Mouse (Mus musculus): ENCODE results near the gene Lipe. TPM values are rescaled to one million over a fixed set of nuclear protein-coding genes. Genes with fewer than 3 reads are reported as not detected.

Gene Lipe
- polyA plus RNA-seq, 1 experiment, result 3.0 TPM

- no peaks in the 10 kb centered on the region for H3K36me3 ChIP-seq (ENCODE audit: control insufficient read depth, insufficient read depth)
- TF ChIP-seq USF1 (IDR thresholded peaks at IDR 0.05; ENCODE audit: low read depth) (no peak), CTCF (IDR thresholded peaks at IDR 0.05; ENCODE audit: control insufficient read depth, insufficient read depth, insufficient read length) (no peak), MAX (IDR thresholded peaks at IDR 0.05) (no peak), FOSL1 (IDR thresholded peaks at IDR 0.05; ENCODE audit: insufficient read depth, low read length, poor library complexity, severe bottlenecking) (no peak), MYOD1 (IDR thresholded peaks at IDR 0.05; ENCODE audit: control insufficient read depth, insufficient read length, low read depth) (no peak), CEBPB (IDR thresholded peaks at IDR 0.05; ENCODE audit: low read depth) (no peak), MYOG (IDR thresholded peaks at IDR 0.05; ENCODE audit: control insufficient read depth, extremely low read depth, insufficient read length) (no peak)
- no peaks in the 10 kb centered on the region for H3K79me3 ChIP-seq (ENCODE audit: low read depth)
- no peaks in the 10 kb centered on the region for H3K79me2 ChIP-seq (ENCODE audit: control insufficient read depth, insufficient read depth)
- peak overlapping the region; percentile 19 for H3K4me3 ChIP-seq (ENCODE audit: insufficient read depth, poor library complexity, severe bottlenecking)
- H3ac ChIP-seq (ENCODE audit: control insufficient read depth, insufficient read length, low read depth), result peak overlapping the region; percentile 4
- H3K27me3 ChIP-seq (ENCODE audit: control insufficient read depth, insufficient read depth, insufficient read length), result no peaks in the 10 kb centered on the region
These were observed 22.0 kb downstream of the Lipe start for GRCm38 (mm10) chr7:25376556-25376955.

- peaks cover 10% of the 10 kb centered on the region for H3K27me3 ChIP-seq (ENCODE audit: control insufficient read depth, insufficient read depth, insufficient read length)
- TF ChIP-seq FOSL1 (IDR thresholded peaks at IDR 0.05; ENCODE audit: insufficient read depth, low read length, poor library complexity, severe bottlenecking), result no peak
- TF ChIP-seq MAX (IDR thresholded peaks at IDR 0.05), result no peak
- no peak for TF ChIP-seq MYOG (IDR thresholded peaks at IDR 0.05; ENCODE audit: control insufficient read depth, extremely low read depth, insufficient read length)
- TF ChIP-seq MYOD1 (IDR thresholded peaks at IDR 0.05; ENCODE audit: control insufficient read depth, insufficient read length, low read depth), result no peak
- TF ChIP-seq USF1 (IDR thresholded peaks at IDR 0.05; ENCODE audit: low read depth), result no peak
- no peak for TF ChIP-seq CEBPB (IDR thresholded peaks at IDR 0.05; ENCODE audit: low read depth)
- no peak for TF ChIP-seq CTCF (IDR thresholded peaks at IDR 0.05; ENCODE audit: control insufficient read depth, insufficient read depth, insufficient read length)
- no peak overlapping the region for H3ac ChIP-seq (ENCODE audit: control insufficient read depth, insufficient read length, low read depth)
- H3K36me3 ChIP-seq (ENCODE audit: control insufficient read depth, insufficient read depth), result no peaks in the 10 kb centered on the region
- no peak overlapping the region for H3K4me3 ChIP-seq (ENCODE audit: insufficient read depth, poor library complexity, severe bottlenecking)
- H3K79me2 ChIP-seq (ENCODE audit: control insufficient read depth, insufficient read depth), result no peaks in the 10 kb centered on the region
- no peaks in the 10 kb centered on the region for H3K79me3 ChIP-seq (ENCODE audit: low read depth)
These were observed 26.1 kb downstream of the Lipe start for GRCm38 (mm10) chr7:25372441-25372840.

- H3K79me2 ChIP-seq (ENCODE audit: control insufficient read depth, insufficient read depth), result no peaks in the 10 kb centered on the region
- no peaks in the 10 kb centered on the region for H3K36me3 ChIP-seq (ENCODE audit: control insufficient read depth, insufficient read depth)
- H3K4me3 ChIP-seq (ENCODE audit: insufficient read depth, poor library complexity, severe bottlenecking), result no peak within 1 kb of the TSS
- H3K79me3 ChIP-seq (ENCODE audit: low read depth), result no peaks in the 10 kb centered on the region
- TF ChIP-seq USF1 (IDR thresholded peaks at IDR 0.05; ENCODE audit: low read depth) (no peak), MYOD1 (IDR thresholded peaks at IDR 0.05; ENCODE audit: control insufficient read depth, insufficient read length, low read depth) (no peak), FOSL1 (IDR thresholded peaks at IDR 0.05; ENCODE audit: insufficient read depth, low read length, poor library complexity, severe bottlenecking) (no peak), MYOG (IDR thresholded peaks at IDR 0.05; ENCODE audit: control insufficient read depth, extremely low read depth, insufficient read length) (no peak), MAX (IDR thresholded peaks at IDR 0.05) (no peak), CTCF (IDR thresholded peaks at IDR 0.05; ENCODE audit: control insufficient read depth, insufficient read depth, insufficient read length) (no peak), CEBPB (IDR thresholded peaks at IDR 0.05; ENCODE audit: low read depth) (no peak)
- H3K27me3 ChIP-seq (ENCODE audit: control insufficient read depth, insufficient read depth, insufficient read length), result peaks cover 10% of the 10 kb centered on the region
- no peak within 1 kb of the TSS for H3ac ChIP-seq (ENCODE audit: control insufficient read depth, insufficient read length, low read depth)
These were observed 29.3 kb downstream of the Lipe start, which contains the start of gene Cnfn for GRCm38 (mm10) chr7:25369058-25369749. TSS of gene Cnfn (minus strand) at chr7:25369724.

- no peak overlapping the region for H3ac ChIP-seq (ENCODE audit: control insufficient read depth, insufficient read length, low read depth)
- H3K36me3 ChIP-seq (ENCODE audit: control insufficient read depth, insufficient read depth), result no peaks in the 10 kb centered on the region
- H3K79me2 ChIP-seq (ENCODE audit: control insufficient read depth, insufficient read depth), result no peaks in the 10 kb centered on the region
- H3K79me3 ChIP-seq (ENCODE audit: low read depth), result no peaks in the 10 kb centered on the region
- H3K4me3 ChIP-seq (ENCODE audit: insufficient read depth, poor library complexity, severe bottlenecking), result no peak overlapping the region
- H3K27me3 ChIP-seq (ENCODE audit: control insufficient read depth, insufficient read depth, insufficient read length), result peaks cover 10% of the 10 kb centered on the region
- TF ChIP-seq CEBPB (IDR thresholded peaks at IDR 0.05; ENCODE audit: low read depth), result no peak
- TF ChIP-seq FOSL1 (IDR thresholded peaks at IDR 0.05; ENCODE audit: insufficient read depth, low read length, poor library complexity, severe bottlenecking), result no peak
- TF ChIP-seq MYOD1 (IDR thresholded peaks at IDR 0.05; ENCODE audit: control insufficient read depth, insufficient read length, low read depth), result no peak
- TF ChIP-seq MYOG (IDR thresholded peaks at IDR 0.05; ENCODE audit: control insufficient read depth, extremely low read depth, insufficient read length), result no peak
- TF ChIP-seq USF1 (IDR thresholded peaks at IDR 0.05; ENCODE audit: low read depth), result no peak
- TF ChIP-seq MAX (IDR thresholded peaks at IDR 0.05), result no peak
- TF ChIP-seq CTCF (IDR thresholded peaks at IDR 0.05; ENCODE audit: control insufficient read depth, insufficient read depth, insufficient read length), result no peak
These were observed 30.2 kb downstream of the Lipe start for GRCm38 (mm10) chr7:25368333-25368732.

GRCm38 (mm10) chr7:25367632-25368293 lies 30.7 kb downstream of the Lipe start:
- H3K79me3 ChIP-seq (ENCODE audit: low read depth), result no peaks in the 10 kb centered on the region
- H3K4me3 ChIP-seq (ENCODE audit: insufficient read depth, poor library complexity, severe bottlenecking), result no peak overlapping the region
- TF ChIP-seq MYOD1 (IDR thresholded peaks at IDR 0.05; ENCODE audit: control insufficient read depth, insufficient read length, low read depth) (no peak), MAX (IDR thresholded peaks at IDR 0.05) (no peak), MYOG (IDR thresholded peaks at IDR 0.05; ENCODE audit: control insufficient read depth, extremely low read depth, insufficient read length) (no peak), CTCF (IDR thresholded peaks at IDR 0.05; ENCODE audit: control insufficient read depth, insufficient read depth, insufficient read length) (no peak), USF1 (IDR thresholded peaks at IDR 0.05; ENCODE audit: low read depth) (no peak), FOSL1 (IDR thresholded peaks at IDR 0.05; ENCODE audit: insufficient read depth, low read length, poor library complexity, severe bottlenecking) (no peak), CEBPB (IDR thresholded peaks at IDR 0.05; ENCODE audit: low read depth) (no peak)
- H3K79me2 ChIP-seq (ENCODE audit: control insufficient read depth, insufficient read depth), result no peaks in the 10 kb centered on the region
- H3K27me3 ChIP-seq (ENCODE audit: control insufficient read depth, insufficient read depth, insufficient read length), result peaks cover 10% of the 10 kb centered on the region
- H3K36me3 ChIP-seq (ENCODE audit: control insufficient read depth, insufficient read depth), result no peaks in the 10 kb centered on the region
- no peak overlapping the region for H3ac ChIP-seq (ENCODE audit: control insufficient read depth, insufficient read length, low read depth)

All from C2C12 (cell line).